Mouse (Mus musculus) CD4-positive, CD25-positive, alpha-beta regulatory T cell, adult 4 months (primary cell): ENCODE results near the gene Gm47791. TPM values are rescaled to one million over a fixed set of nuclear protein-coding genes. Genes with fewer than 3 reads are reported as not detected.

ENCODE experiments used
- ATAC-seq: one replicate; pipeline ENCODE4 v1.8.0; 2017
- polyA plus RNA-seq, 2 experiments: library from polyadenylated mRNA; unstranded; fragments of 100-300 nt; shearing (Covaris generic); gene quantifications; one replicate each; pipeline ENCODE4 v1.2.1; 2017

Gm47791 gene
- polyA plus RNA-seq, 2 experiments from 2014 or later: not detected

- ATAC-seq: no peak
Measured at GRCm38 (mm10) chr1:82785546-82785945, 14.5 kb upstream of the Gm47791 start.

- ATAC-seq: no peak
Measured at GRCm38 (mm10) chr1:82783559-82783958, 12.5 kb upstream of the Gm47791 start.

- ATAC-seq: no peak
Measured at GRCm38 (mm10) chr1:82779388-82779966, 8.4 kb upstream of the Gm47791 start.

GRCm38 (mm10) chr1:82775293-82775692, 4.2 kb upstream of the Gm47791 start:
- no peak for ATAC-seq

GRCm38 (mm10) chr1:82773208-82773607, 2.2 kb upstream of the Gm47791 start:
- no peak for ATAC-seq

GRCm38 (mm10) chr1:82772428-82772827, 1.4 kb upstream of the Gm47791 start:
- ATAC-seq: no peak

GRCm38 (mm10) chr1:82768269-82768668, 2.8 kb downstream of the Gm47791 start, which contains the start of gene Tm4sf20:
TSS of gene Tm4sf20 (minus strand) at chr1:82768461.
- no peak for ATAC-seq

GRCm38 (mm10) chr1:82766641-82767040, 4.4 kb downstream of the Gm47791 start:
- ATAC-seq: no peak

GRCm38 (mm10) chr1:82766227-82766626, 4.8 kb downstream of the Gm47791 start:
- no peak for ATAC-seq

GRCm38 (mm10) chr1:82762274-82762673, 8.8 kb downstream of the Gm47791 start:
- no peak for ATAC-seq

- no peak for ATAC-seq
Measured at GRCm38 (mm10) chr1:82761454-82762169, 9.4 kb downstream of the Gm47791 start.

GRCm38 (mm10) chr1:82759520-82759919, 11.5 kb downstream of the Gm47791 start:
- no peak for ATAC-seq

- no peak for ATAC-seq
Measured at GRCm38 (mm10) chr1:82747714-82748452, 23.2 kb downstream of the Gm47791 start.

- ATAC-seq: no peak
Measured at GRCm38 (mm10) chr1:82746408-82746807, 24.6 kb downstream of the Gm47791 start.

GRCm38 (mm10) chr1:82743962-82744361, 27.1 kb downstream of the Gm47791 start:
- ATAC-seq: no peak

- no peak for ATAC-seq
Measured at GRCm38 (mm10) chr1:82741539-82741938, 29.5 kb downstream of the Gm47791 start.

- no peak for ATAC-seq
Measured at GRCm38 (mm10) chr1:82738066-82738465, 33.0 kb downstream of the Gm47791 start.

GRCm38 (mm10) chr1:82733357-82733756, 37.7 kb downstream of the Gm47791 start:
- no peak for ATAC-seq

- ATAC-seq: no peak
Measured at GRCm38 (mm10) chr1:82726482-82726881, 44.6 kb downstream of the Gm47791 start.

- no peak for ATAC-seq
Measured at GRCm38 (mm10) chr1:82725875-82726185, 45.2 kb downstream of the Gm47791 start.

GRCm38 (mm10) chr1:82725026-82725874, 45.8 kb downstream of the Gm47791 start:
- ATAC-seq: peak; percentile 80

- ATAC-seq: peak; percentile 97
Measured at GRCm38 (mm10) chr1:82724339-82725025, 46.6 kb downstream of the Gm47791 start, which contains the start of gene Mff. TSS of gene Mff (plus strand) at chr1:82724890.
